Mouse (Mus musculus) CD4-positive, CD25-positive, alpha-beta regulatory T cell, adult 4 months (primary cell): Measurements from ENCODE around the gene Vmn2r88. TPM values are rescaled to one million over a fixed set of nuclear protein-coding genes. Genes with fewer than 3 reads are reported as not detected.
"Not testable (repeated sequence)": the region's sequence is repeated elsewhere in the genome, so short reads cannot be mapped to it uniquely, and the experiment has no call there.

Source experiments
- ATAC-seq: one replicate; pipeline ENCODE4 v1.8.0; 2017
- polyA plus RNA-seq, 2 experiments: library from polyadenylated mRNA; unstranded; fragments of 100-300 nt; shearing (Covaris generic); gene quantifications; one replicate each; pipeline ENCODE4 v1.2.1; 2017

Gene Vmn2r88
- polyA plus RNA-seq: not detected

GRCm38 (mm10) chr14:51410520-51410919, at the start of gene Vmn2r88:
TSS of gene Vmn2r88 (plus strand) at chr14:51410820.
- no peak for ATAC-seq

- ATAC-seq: no peak
Measured at GRCm38 (mm10) chr14:51361456-51361855, 49.2 kb upstream of the Vmn2r88 start, which contains the start of gene Gm7247. TSS of gene Gm7247 (plus strand) at chr14:51361756.

- ATAC-seq: no peak
Measured at GRCm38 (mm10) chr14:51382805-51383204, 27.8 kb upstream of the Vmn2r88 start.

GRCm38 (mm10) chr14:51384351-51384750, 26.3 kb upstream of the Vmn2r88 start:
- ATAC-seq: no peak

DNA sequence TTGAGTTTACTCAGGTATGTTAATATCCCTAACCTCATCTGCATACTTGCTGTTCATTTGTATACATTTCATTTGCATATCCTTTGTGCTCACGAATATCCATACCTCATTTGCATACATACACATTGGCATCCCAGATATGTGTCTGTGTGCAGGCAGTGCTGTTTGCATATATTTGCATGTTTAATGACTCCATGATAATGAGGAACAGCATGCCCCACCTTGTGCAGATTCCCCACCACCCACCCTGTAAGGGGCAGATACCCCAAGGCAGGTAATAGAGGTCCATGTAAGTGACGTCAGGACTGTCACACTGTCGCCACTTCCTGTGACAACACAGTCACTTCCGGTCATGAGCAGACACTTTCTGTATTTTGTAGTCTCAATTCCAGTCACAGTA, 24.9 kb upstream of the Vmn2r88 start:
- peak; percentile 60 for ATAC-seq

DNA sequence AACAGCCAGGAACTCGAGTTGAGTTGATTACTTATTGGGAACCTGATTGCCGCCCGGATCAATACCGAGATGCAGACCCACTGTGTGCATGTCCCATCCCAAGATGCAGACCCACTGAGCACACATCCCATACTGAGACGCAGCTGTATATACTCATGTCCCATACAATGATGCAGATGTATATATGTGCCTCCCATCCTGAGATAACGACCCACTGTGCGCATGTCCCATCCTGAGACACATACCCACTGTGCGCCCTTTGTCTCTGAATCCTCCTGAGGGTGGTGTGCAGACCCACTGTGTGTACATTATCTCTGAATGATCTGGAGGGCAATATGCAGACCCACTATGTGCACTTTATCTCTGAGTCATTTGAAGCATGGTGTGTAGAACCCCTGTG, 22.9 kb upstream of the Vmn2r88 start:
- ATAC-seq: no peak

DNA sequence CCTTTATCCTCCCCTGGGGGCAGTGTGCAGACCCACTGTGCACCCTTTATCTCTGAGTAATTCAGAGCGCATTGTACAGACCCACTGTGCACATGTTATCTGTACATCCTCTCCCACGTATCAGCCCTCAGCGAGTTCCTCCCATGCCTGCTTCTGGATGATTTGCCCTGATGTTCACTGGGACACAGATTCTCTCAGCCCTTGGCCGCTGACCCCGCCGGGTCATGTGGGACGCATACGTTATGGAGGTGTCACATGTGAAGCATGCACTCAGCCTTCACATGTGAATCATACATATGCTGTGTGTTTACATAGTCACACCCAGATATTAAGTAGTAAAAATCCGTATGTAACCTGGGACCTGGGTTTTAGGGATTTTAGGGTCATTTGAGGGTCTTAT, 22.4 kb upstream of the Vmn2r88 start:
- no peak for ATAC-seq

DNA sequence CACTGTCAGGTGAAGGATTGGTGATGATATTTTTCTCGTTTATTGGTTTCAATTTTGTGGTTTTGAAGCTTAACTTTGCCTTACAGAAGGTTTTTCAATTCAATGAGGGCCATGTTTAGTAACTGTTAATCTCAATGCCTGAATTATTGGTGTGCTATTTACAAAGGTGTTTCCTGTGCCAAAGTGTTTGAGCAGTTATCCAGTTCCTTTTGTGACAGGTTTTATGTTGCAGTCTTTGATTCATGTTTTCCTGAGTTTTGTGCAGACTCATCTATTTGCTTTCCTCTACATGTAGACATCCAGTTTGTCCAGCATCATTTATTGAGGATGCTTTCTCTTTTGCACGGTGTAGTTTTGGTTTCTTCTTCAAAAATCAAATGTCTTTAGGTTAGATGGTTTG, 13.3 kb downstream of the Vmn2r88 start:
- ATAC-seq: no peak

DNA sequence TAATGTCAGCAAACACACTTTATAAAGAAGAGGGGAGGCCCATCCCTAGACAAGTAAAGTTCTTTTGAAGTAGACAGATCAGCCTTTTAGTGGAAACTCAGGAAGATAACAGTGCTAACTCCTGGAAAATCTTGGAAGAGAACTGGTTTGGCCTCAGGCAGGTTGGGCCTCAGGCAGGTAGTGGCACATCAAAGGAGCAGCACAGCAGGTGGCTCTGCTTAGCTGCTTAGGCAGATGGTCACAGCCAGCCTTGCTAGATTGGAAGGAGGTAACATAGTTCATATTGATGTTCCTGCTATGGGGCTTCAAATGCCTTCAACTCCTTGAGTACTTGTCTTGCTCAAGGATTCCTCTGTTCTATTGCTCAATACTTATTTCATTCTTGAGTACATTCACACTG, 19.5 kb downstream of the Vmn2r88 start:
- ATAC-seq: not testable (repeated sequence)

- no peak for ATAC-seq
Measured at GRCm38 (mm10) chr14:51434546-51434945, 23.9 kb downstream of the Vmn2r88 start.

GRCm38 (mm10) chr14:51435020-51435419, 24.4 kb downstream of the Vmn2r88 start:
- no peak for ATAC-seq

- ATAC-seq: no peak
Measured at GRCm38 (mm10) chr14:51438955-51439354, 28.3 kb downstream of the Vmn2r88 start.

DNA sequence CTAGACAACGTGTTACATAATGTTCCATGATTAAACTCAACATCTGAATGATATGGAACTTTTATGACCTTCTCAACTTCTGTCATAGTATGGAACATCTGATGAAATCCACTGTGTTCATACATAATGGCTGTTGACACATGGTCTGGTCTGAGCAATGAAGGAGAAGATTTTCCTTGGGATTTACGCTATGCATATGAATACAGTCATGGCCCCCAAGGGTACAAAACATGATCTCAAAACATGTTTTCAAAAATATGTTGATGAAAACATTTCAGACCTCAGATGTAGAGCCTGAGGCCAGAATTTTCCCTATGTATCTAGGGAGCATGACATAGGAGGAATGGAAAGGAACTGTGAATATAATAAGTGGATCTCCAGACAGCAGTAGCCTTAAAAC, 40.9 kb downstream of the Vmn2r88 start, which contains the start of gene Vmn2r89:
Gene Vmn2r89, plus strand, starts transcription at position 301 of the 400 bp plus-strand sequence.
- not testable (repeated sequence) for ATAC-seq

Other genes with a start within 250 kb of the Vmn2r88 start
- not detected for gene Rnase2b, start 248.6 kb upstream of the Vmn2r88 start, polyA plus RNA-seq
- not detected for gene Ang2, start 211.7 kb upstream of the Vmn2r88 start, polyA plus RNA-seq
- gene Ear14, start 207.4 kb upstream of the Vmn2r88 start, polyA plus RNA-seq: not detected
- not detected for gene Rnase2a, start 154.7 kb upstream of the Vmn2r88 start, polyA plus RNA-seq
- gene Gm7247, start 49.1 kb upstream of the Vmn2r88 start, polyA plus RNA-seq: not detected
- under 1 TPM in 1 of 2 experiments, not detected in 1; 0.05 TPM for gene Vmn2r89, start 41.0 kb downstream of the Vmn2r88 start, polyA plus RNA-seq
- not detected for gene Gm5622, start 142.0 kb downstream of the Vmn2r88 start, polyA plus RNA-seq
- gene Gm17175, start 163.2 kb downstream of the Vmn2r88 start, polyA plus RNA-seq: not detected
- gene Gm17174, start 181.3 kb downstream of the Vmn2r88 start, polyA plus RNA-seq: not detected
- not detected for gene Gm17078, start 200.5 kb downstream of the Vmn2r88 start, polyA plus RNA-seq
- not detected for gene Gm4181, start 224.8 kb downstream of the Vmn2r88 start, polyA plus RNA-seq